Mouse (Mus musculus): ENCODE results near the gene Grifin. TPM values are rescaled to one million over a fixed set of nuclear protein-coding genes. Genes with fewer than 3 reads are reported as not detected.

Grifin gene
- polyA plus RNA-seq (2017; shearing (Covaris generic)): 1 to 10 TPM; 1.5 to 3.8 TPM

DNA sequence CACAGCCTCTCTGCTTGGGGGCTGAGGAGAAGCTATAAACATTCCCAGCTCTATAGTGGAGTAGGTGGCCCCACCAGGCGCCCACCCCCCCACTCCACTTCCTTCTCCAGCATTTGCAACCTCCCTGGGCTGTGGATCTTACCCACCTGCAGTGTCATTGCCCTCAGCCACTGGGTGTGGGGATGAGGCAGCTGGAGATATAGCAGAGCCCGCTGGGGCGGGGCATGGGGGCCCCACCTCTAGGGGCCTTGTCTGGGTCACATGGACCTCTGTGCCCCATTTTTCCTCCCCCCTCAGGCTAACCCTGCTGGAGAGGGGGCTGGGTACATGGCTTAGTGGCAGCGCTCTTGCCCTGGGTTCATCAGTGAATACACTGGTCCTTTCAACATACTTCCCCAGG lies at the start of gene Grifin:
Gene Grifin (minus strand): TSS at position 176 of the 400 bp plus-strand sequence.
- ATAC-seq: no peak

DNA sequence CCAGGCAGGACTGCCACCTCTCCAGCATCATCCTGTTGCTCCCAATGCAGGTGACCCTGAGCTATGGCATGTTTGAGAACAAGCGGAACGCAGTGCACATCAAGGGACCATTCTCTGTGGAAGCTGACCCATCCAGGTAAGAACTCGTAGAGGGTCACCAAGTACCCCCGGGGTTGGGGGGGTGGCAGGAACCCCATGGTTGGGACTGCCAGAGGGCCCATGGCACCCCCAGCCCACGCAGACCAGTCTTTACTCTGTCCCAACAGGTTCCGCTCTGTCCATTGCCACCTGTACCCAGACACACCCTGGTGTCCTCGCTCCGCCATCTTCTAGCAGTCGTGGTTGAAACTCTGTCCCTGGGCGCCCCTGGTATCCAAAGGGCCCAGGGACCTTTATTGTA lies 49.3 kb upstream of the Grifin start:
- no peak for ATAC-seq

DNA sequence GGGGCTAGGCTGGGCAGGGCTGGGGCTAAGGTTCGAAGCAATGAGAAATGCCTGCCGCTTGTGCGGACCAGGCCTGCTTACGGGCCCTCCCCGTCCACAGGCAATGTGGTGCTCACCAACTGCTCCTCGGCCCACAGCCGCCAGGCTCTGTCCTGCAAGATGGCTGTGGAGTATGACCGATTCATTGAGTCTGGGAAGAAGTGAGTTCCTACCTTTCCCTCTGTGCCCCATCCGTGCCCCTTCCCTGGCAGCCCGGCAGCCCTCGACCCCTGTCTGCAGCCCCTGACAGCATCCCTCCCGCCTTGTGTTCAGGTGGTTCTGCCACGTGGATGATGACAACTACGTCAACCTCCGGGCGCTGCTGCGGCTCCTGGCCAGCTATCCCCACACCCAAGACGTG lies 47.3 kb upstream of the Grifin start:
- ATAC-seq: no peak

DNA sequence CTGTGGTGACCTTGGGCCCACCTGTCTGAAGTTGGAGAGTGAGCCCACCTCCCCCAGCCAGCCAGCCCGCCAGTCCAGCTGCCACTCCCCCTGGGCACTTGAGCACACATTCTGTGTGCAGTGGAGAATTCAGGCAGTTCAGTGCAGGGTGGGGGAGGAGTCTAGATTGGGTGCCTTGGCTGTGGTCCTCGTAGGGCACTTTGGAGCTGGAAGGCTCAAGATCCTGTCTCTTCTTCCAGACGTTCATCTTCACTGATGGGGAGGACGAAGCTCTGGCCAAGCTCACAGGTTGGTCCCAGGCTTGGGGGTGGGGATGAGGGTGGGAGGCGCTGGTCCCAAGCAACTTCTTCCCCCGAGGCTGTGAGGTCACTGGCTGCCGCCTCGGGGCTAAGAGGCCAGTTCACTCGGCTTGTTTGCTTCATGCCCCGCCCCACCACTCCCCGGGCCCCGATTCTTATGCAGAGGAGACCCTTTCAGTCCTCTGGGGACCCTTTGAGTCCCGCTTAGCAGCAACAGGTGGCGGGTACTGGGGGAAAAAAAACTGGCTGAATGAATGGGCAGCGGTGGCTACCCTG lies 46.8 kb upstream of the Grifin start:
- no peak for ATAC-seq

DNA sequence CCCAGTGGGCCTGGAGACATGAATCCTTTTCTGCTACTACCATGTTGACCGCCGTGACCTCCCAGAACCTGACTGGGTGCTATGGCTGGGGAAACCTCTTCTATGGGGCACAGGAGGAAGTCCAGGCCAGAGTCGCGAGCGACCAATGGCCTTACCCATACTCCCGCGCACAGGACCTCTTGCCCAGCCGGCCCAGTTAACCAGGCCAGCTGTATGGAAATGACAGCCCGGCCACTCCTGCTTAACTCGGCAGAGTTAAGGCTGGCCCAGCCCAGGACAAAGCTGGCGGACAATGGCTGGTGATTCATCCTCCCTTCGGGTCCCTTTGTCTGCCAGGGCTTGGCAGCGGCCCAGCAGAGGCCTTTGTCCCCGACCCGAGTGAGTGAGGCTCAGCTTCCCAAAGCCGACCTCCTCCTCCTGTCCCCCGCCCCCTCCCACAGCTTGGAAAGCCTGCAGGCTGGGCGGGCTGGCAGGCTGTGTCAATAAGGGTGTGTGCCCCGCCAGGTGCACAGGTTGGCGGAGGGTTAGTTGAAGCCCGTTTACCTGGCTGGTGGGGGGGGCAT lies 46.2 kb upstream of the Grifin start:
- ATAC-seq: no peak

DNA sequence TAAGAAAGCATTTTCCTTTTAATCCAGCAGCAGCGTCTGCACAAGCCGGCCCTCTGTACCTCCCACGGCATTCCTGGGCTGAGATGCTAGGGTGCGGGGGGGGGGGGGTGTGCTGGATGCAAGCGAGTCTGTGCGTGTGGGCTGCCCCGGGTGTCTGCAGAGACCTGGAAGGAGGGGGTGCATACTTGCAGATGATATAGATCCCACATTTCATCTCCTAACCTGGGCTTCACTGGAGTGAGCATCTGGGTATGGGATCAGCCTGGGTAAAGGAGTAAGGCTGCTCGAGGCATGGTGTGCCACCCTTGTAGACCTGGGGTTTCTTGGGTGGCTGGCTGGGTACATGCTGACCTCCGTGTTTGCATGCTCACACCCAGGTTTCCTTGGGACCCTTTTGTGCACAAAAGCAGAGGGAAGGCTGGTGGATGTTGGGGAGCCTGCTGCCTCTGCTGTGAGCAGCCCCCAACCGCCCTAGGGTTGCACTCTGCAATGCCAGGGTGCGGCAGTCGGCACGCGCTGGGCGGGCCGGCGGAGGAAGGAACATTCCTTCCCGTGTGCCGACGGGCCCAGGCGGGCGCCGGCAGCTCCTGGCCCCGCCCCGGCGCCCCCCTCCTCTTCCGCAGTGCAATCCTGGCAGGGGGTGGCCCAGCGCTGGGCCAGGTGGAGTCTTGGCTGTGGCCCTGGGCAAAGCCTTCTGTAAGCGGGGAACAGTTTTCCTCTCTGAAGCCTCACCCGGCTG lies 45.6 kb upstream of the Grifin start:
- peak; percentile 15 for ATAC-seq

DNA sequence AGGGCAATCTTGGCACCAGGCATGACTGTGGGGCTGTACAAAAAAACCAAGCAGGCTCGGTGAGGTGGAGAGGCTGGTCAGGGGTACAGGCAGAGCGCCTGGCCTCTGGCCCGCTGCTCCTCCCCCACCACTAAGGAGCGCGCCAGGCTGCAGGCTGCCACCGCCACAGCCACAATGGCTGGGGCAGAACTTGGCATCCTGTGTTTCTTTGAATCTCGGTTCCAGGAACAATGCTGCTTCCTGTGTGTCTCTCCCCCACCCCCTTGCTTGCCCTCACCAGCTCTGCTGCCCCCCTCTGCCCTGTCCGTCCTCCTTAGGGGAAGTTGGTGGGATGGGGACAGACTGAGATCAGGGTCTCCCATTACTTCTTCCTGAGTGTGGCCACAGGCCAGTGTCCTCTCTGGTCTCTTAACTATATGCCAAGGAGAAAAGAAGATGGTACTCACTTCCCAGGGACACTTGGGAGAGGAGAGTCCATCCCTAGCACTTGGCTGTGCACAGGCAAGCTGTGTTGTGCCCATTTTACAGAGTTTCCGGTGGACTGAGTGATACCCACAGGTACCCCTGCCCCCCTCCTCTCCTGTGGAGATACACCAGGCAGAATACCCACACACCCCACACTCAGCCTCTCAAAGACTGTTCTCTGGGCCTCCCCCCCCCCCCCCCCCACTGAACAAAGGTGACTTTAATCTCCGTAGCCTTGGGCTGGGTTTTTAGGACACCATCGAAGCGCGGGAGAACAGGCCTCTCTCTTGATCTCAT lies 44.8 kb upstream of the Grifin start:
- peak; percentile 48 for ATAC-seq

DNA sequence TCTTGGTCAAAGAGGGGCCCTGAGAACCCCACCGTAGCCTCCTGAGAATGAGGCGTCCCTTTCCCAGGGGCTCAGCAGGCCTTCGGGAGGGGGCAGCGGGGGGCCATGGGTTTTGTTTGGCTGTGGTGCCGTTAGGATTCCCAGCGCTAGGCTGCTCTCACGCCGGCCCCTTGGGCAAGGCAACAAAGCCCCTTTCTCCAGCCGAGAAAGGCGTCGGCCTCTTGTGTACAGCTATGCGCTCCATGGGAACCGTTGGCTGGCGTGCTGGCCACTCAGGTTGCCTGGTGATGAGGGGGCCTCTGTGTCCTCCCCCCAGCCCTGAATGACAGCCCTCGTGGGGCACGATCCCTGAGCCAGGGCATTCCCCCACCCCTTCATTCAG lies 43.8 kb upstream of the Grifin start:
- ATAC-seq: no peak

DNA sequence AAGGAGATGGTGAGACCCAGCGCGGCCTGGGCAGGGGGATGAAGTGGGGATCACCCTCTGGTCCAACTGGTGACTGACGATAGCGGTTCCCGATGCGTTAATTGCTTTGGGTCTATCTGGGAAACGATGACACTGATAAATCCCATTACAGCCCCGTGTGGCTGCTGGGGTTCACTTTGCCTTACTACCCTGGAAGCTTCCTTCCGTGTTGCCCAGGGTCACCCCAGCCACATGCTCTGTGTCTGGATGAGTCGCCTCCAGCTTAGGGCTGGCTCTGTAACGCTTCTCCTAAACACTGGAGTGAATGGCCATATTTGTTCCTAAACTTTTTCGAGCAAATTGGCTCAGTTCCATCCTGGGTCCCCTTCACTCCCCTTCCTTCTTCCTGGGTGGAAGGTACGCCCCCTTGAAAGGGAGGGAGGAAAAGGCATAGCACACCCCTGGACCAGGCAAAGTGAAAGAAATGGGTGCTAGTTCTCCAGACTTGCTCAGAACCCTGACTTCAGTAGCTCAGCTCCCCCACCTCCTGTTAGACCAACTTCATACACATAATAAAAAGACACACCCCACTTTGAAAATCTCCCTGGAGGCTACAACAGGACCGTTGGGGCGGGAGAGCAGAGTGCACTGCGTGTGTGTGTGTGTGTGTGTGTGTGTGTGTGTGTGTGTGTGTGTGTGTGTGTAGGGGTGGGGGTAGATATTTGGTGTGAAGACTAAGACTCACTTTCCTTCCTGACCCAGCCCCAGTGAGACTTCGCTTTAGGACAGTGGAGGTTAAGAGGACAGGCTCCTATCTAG lies 43.2 kb upstream of the Grifin start:
- ATAC-seq: peak; percentile 3

DNA sequence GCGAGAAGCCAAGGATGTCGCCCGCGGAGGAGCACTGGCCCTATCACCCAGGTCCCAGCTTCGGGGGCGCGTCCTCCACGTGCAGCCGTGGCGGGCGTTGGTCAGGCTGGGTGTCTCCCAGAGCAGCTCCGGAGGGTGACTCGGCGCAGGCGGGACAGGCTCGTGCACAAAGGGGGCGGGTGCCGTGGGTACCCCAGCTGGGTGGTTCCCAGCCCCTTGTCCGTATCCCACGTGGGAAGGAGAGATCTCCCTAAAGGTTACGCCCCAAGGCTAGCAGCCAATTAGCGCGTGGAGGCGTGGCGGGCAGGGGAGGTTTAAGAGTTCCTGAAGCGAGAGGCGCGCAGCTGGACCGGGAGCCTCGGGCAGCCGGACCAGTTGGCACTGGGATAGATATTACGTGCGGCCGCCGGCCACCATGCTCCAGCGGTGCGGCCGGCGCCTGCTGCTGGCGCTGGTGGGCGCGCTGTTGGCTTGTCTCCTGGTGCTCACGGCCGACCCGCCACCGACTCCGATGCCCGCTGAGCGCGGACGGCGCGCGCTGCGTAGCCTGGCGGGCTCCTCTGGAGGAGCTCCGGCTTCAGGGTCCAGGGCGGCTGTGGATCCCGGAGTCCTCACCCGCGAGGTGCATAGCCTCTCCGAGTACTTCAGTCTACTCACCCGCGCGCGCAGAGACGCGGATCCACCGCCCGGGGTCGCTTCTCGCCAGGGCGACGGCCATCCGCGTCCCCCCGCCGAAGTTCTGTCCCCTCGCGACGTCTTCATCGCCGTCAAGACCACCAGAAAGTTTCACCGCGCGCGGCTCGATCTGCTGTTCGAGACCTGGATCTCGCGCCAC lies 42.3 kb upstream of the Grifin start, which contains the start of gene Lfng:
Gene Lfng (plus strand): TSS at position 320 of the 835 bp plus-strand sequence.
- ATAC-seq: peak; percentile 61

DNA sequence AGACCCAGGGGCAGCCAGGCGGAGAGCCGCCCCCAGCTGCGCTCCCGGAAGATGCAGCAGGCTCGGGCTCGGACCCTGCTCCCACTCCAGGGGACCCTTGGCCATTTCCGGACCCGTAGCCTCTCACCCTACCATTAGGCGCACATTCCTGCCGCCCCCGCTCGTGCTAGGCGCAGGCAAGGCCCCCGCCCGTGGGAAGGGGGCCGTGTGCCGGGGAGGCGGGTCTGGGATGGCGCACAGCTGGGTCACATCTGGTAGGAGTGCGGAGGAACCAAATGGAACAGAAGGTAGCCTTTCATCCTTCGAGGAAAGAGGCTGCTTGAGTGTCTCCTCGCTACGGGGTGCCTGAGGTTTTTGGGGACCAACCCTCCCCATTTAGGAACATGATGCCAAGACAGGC lies 41.5 kb upstream of the Grifin start:
- ATAC-seq: no peak

DNA sequence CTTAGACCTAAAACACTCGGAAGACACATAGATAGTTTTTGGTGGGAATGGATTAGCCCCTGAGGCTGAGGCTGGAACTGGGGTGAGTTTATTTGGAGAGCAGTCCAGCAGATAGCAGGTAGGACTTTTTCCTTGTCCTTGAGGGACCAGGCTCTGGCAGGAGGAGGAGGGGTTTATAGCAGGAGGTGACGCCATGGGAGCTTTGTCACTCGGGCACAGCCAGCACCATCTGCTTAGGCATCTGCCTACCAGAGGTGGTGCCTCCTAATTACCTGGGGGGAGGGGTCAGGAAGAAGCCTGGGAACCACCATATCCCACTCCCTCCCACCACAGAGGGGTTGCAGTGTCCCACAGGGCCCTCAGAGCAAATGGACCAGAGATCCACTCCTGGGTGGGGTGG lies 40.4 kb upstream of the Grifin start:
- no peak for ATAC-seq

DNA sequence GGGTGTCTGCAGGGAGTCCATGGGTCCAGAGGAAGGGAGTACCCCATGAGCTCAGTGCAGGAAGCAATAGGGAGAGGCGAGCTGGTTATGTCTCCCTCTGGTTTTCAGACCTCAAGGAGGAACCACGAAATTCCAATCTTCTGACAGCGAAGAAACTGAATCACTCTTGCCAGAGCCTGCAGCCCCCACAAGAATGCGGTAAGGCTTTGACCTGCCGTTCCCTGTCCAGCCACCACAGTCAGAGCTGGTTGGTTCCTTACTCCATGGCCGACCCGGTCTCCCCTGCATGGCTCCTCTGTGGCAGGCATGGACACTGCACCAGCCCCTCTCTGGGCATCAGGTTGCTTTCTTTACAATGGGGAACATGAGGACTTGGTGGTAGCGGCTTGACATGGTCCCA lies 39.5 kb upstream of the Grifin start:
- ATAC-seq: no peak

DNA sequence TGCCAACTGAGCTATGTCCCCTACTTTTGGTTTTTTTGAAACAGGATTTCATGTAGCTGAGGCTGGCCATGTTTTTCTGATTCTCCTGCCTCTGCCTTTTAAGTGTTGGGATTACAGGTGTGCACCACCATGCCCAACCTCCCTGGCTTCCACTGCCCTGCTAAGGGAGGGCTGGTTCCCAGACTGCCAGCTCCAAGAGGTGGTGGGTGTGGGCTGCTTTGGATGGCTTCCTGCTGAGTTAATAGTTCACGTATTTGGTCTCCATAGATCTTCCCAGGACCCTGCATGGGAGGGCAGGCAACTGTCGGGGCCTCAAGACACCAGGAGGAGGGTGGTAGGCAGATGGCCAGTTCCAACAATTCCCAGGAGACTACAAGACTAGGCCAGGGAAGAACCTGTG lies 37.7 kb upstream of the Grifin start:
- ATAC-seq: no peak

DNA sequence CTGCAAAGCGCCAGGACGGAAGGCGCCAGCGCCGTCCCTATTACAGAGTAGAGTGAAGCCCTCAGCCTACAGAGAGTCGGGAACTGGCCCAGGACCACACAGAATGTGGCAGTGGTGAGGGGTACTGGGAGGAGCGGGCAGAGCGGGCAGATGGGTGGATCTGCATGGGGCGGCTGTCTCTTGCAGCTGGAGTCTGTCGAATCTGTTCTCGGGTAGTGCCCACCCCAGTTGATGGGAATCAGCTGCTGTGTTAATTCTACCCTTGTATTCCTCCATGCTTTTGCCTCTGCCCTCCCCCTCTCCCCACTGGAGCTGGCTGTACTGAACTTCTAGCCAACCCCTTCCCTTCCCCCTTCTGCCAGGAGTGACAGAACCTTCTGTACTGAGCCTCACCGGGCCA lies 36.8 kb upstream of the Grifin start:
- no peak for ATAC-seq

DNA sequence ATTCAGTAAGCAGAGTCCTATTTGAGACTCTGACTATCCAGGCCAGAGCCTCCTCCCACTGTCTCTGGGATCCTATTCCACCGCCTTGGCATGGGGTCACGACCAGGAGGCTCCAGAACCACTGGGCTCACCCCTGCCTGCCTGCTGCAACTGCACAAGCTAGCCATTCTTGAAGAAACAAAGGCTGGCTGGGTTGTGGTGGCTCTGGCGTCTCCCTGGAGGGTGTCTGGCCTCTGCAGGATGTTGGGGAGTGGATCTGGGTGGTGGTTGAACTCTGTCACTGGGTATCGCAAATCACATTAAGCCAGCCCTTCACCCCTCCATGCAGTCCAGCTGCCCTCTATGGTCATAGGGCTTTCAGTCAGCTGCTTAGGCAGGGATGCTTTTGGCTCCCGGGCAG lies 35.1 kb upstream of the Grifin start:
- no peak for ATAC-seq

DNA sequence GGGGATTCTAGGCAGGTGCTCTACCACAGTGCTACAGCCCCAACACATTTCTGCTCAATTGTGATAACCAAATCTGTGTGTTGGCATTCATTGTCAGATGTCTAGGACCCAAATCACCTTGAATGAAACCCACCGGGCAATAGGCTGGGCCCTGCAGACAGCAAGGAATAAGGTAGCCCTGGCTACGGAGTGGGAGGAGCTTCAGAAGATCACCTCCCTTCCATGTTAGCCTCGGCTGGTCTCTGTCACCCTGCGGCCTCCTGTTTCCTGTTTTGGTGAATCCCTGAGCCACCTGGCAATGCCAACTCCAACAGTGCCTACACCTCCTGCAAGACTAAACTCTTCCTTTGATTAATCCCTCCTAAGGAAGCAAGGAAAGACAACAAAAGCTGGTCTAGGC lies 32.9 kb upstream of the Grifin start:
- no peak for ATAC-seq

DNA sequence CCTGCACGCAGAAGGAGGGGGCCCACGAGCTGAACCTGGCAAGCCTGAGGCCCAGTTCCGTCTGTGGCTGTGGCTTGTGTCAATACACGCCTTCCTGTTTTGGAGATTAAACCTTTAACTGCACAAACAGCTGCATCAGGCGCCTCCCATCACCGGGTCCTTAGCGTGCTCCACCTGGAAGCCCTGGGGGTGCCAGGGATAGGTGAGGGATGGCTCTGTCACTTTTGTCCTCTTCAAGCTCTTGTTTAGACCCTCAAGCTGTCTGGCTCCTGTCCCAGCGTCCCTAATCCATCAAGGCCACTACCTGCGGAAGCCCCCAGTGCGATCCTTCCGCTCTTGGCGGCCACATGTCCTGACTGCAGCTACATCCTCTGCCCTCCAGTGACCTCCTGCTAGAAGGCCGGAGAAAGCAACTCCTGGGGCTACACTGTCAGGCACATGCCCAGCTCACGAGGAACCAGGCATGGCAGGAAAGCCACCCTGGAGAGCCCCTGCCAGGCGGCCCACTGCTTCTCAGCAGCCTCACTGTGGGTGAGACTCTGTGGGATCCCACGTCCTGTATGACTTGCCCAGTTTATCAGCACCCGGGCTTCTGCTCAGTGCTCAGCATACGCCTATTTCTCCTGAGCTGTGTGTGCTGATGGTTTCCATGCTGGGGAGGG lies 32.2 kb upstream of the Grifin start:
- ATAC-seq: peak; percentile 81

DNA sequence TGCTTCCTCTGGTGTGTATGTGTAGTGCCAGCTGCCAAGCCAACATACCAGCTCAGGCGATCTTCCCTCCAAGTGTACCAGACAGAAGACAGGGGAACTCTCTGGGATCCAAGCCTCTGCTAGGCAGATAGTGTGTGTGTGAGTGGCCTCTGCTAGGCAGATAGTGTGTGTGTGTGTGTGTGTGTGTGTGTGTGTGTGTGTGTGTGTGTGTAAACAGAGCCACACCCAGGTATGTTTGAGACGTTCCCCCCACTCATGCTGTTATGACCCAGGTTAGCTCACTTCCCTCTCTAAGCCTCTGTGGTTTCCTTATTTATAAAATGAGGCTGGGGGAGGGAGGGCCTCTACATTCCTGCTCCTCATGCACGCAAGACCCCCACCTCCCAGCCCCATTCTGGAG lies 31.6 kb upstream of the Grifin start:
- ATAC-seq: peak; percentile 60

DNA sequence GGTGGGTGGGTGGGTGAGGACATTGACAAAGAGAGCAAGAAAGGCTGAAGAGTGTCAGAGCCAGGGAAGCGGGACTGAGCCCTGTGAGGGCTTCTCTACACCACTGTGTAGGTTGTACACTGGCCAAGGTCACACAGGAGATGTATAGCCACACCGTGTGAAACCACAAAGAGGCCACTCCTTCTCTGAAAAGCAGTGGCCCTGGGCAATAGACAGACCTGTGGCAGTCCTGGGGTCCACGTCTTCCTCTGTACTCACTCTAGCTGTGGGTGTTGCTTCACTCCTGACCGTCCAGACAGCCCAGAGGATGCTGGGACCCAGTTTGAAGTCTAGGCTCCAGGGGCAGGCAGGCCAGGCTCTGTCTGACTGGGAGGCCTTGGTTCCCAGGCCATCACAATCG lies 30.0 kb upstream of the Grifin start:
- ATAC-seq: no peak

DNA sequence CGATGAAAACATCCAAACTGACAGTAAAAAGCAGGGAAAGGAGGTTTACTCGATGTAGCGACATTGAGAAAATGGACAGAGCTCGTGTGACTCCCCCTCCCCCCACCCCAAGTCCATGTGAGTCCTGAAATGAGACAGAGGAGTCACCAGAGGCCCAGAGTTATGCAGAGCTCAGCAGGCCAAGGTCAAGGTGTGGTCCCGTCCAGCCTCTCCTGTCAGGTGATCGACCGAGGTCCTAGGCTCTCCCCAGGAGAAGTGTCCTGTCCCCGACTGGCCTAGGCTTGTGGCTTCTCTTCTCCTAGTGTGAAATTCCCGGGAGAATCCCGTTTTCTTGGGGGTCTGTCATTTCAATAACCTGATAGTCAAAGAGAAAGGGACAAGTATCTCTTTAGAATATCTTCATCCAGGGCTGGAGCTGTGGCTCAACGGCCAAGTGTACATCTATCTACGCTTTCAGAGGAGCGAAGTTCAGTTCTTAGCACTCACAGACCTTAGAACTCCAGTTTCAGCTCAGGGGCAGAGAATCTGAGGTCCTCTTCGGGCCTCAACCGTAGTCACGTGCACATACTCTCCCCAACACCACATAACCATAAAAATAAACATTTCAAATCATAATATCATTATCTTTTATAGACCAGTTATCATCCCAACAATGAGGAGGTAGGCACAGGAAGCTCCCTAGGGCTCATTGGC lies 24.4 kb upstream of the Grifin start:
- ATAC-seq: no peak

All from CD4-positive, CD25-positive, alpha-beta regulatory T cell, adult 4 months (primary cell).